Mouse (Mus musculus): ENCODE data around the gene Olfr437. TPM values are rescaled to one million over a fixed set of nuclear protein-coding genes. Genes with fewer than 3 reads are reported as not detected.
"Not testable (repeated sequence)": the region's sequence is repeated elsewhere in the genome, so short reads cannot be mapped to it uniquely, and the experiment has no call there.

Gene Olfr437
- polyA plus RNA-seq, 1 experiment from 2014 or later: not detected

DNA sequence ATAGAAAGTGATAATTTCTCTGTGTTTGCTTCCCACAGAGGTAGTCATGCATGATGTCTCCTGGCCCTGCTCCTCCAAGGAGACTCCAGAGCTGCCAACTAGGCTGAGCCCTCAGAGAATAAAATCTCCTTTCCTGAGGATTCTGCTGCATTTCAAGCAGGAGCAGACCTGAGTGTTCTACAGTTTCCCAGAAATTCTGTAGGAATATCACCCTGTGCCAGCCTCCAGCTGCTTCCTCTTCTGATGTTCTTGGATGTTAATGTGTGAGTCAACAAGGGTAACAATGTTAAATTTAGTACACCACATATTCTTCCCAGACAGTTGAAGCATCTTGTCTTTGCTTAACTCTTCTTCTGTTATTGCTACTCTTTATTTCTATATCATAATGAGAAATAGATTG lies 49.8 kb downstream of the Olfr437 start, which contains the start of gene Olfr434:
Gene Olfr434, plus strand, starts transcription at position 149 of the 400 bp plus-strand sequence.
- not testable (repeated sequence) for H3K4me1 ChIP-seq; H3K9ac ChIP-seq; H3K27me3 ChIP-seq; H3K36me3 ChIP-seq; H3K4me3 ChIP-seq; H3K9me3 ChIP-seq; H3K27ac ChIP-seq; H3K4me2 ChIP-seq; ATAC-seq (ENCODE audit: insufficient number of reproducible peaks, low FRiP score, low TSS enrichment, low read depth)

Other genes starting within 250 kb of the Olfr437 start
- gene Olfr446, start 241.9 kb upstream of the Olfr437 start, polyA plus RNA-seq (2015; fragmentation: Nextera tagmentation; extraction: Ambion mirVana): not detected in 2 replicates
- gene Olfr444, start 214.2 kb upstream of the Olfr437 start, polyA plus RNA-seq (2015; fragmentation: Nextera tagmentation; extraction: Ambion mirVana): not detected in 2 replicates
- not detected in 2 replicates for gene Olfr441, start 56.9 kb upstream of the Olfr437 start, polyA plus RNA-seq (2015; fragmentation: Nextera tagmentation; extraction: Ambion mirVana)
- not detected in 2 replicates for gene Olfr237-ps1, start 16.7 kb upstream of the Olfr437 start, polyA plus RNA-seq (2015; fragmentation: Nextera tagmentation; extraction: Ambion mirVana)
- gene Olfr13, start 8.9 kb downstream of the Olfr437 start, polyA plus RNA-seq (2015; fragmentation: Nextera tagmentation; extraction: Ambion mirVana): not detected in 2 replicates
- not detected in 2 replicates for gene Olfr435, start 33.9 kb downstream of the Olfr437 start, polyA plus RNA-seq (2015; fragmentation: Nextera tagmentation; extraction: Ambion mirVana)
- gene Olfr434, start 49.7 kb downstream of the Olfr437 start, polyA plus RNA-seq (2015; fragmentation: Nextera tagmentation; extraction: Ambion mirVana): not detected in 2 replicates
- gene Olfr47, start 68.2 kb downstream of the Olfr437 start, polyA plus RNA-seq (2015; fragmentation: Nextera tagmentation; extraction: Ambion mirVana): not detected in 2 replicates
- 13.1 and 14.3 TPM in 2 replicates for gene Arhgef5, start 102.3 kb downstream of the Olfr437 start, polyA plus RNA-seq (2015; fragmentation: Nextera tagmentation; extraction: Ambion mirVana)
- not detected in 2 replicates for gene Nobox, start 146.3 kb downstream of the Olfr437 start, polyA plus RNA-seq (2015; fragmentation: Nextera tagmentation; extraction: Ambion mirVana)

Data from limb, embryonic 15.5 days (tissue).